In the genomic region with DNA sequence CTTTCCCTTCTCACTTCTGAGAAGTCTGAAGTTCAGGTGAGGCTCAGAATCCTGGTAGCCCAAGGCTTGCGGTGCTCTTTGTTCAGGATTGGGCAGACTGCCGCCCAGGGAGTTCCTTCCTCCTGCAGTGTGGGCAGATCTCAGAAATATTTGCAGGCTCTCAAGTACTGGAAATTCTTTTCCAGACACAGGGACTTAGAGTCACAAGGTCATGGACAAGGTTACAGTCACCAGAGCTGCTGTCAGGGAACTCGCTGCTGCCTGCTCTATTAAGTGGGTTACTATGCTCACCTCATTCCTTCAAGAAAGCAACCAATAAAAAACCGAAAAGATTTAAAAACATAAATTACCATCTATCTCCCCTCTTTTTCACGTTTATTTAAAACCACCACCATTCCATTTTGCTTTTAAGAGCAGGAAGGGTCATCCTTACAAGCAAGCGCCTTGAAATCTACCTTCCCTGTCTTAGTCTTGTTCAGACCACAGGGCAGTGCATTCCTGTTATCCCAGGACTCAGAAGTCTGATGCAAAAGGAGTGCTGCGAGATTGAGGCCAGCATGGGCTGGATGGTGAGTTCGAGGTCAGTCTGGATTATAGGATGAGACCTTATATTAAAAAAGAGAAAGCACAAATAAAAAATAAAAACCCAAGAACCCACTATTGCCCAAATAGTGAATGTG, we compare ENCODE assay signal across 8 mouse cellular contexts. TPM values are rescaled to one million over a fixed set of nuclear protein-coding genes. Genes with fewer than 3 reads are reported as not detected.
DNase-seq lines count a peak whose midpoint lies in the region; ATAC-seq and TF ChIP-seq lines count a peak whose summit lies in the region.

No protein-coding gene starts in this region.

- WGBS in kidney, adult 2 months = 36% methylated on average over 8 of the region's 8 CpGs
- WGBS in hindbrain, embryonic 12.5 days = 51% methylated on average over 8 of the region's 8 CpGs
- 52% methylated on average over 8 of the region's 8 CpGs for WGBS in midbrain, embryonic 14.5 days

- H3K9ac ChIP-seq in hindbrain, embryonic 12.5 days = no peak overlapping the region
- peak overlapping the region; percentile 91 for H3K9ac ChIP-seq in midbrain, embryonic 14.5 days (replicated peaks; ENCODE audit: low read length)

- TF ChIP-seq POLR2A in kidney, adult 2 months (IDR thresholded peaks at IDR 0.05; ENCODE audit: low read depth, low read length) = no peak
- TF ChIP-seq POLR2A in bone marrow macrophage, adult 2 months (IDR thresholded peaks at IDR 0.05; ENCODE audit: borderline replicate concordance, low read depth, low read length) = no peak

- H3K4me1 ChIP-seq in kidney, adult 2 months (ENCODE audit: control insufficient read depth, insufficient read depth, low read length) = peaks cover 12% of the 10 kb centered on the region
- peaks cover 44% of the 10 kb centered on the region for H3K4me1 ChIP-seq in bone marrow macrophage, adult 2 months (ENCODE audit: control insufficient read depth, insufficient read depth, low read length)
- peaks cover 31% of the 10 kb centered on the region for H3K4me1 ChIP-seq in hindbrain, embryonic 12.5 days
- H3K4me1 ChIP-seq in midbrain, embryonic 14.5 days (ENCODE audit: control insufficient read depth, insufficient read depth, low read length) = peaks cover 30% of the 10 kb centered on the region

- no peak for TF ChIP-seq CTCF in kidney, adult 2 months (conservative IDR thresholded peaks at IDR 0.05; ENCODE audit: insufficient read depth, insufficient read length, low read depth, low read length)
- no peak for TF ChIP-seq CTCF in bone marrow macrophage, adult 2 months (IDR thresholded peaks at IDR 0.05; ENCODE audit: low read depth, low read length)

- no peaks in the 10 kb centered on the region for H3K9me3 ChIP-seq in hindbrain, embryonic 12.5 days (replicated peaks)
- no peaks in the 10 kb centered on the region for H3K9me3 ChIP-seq in midbrain, embryonic 14.5 days (ENCODE audit: control insufficient read depth, low read length)

- H3K27ac ChIP-seq in kidney, adult 2 months (ENCODE audit: insufficient read depth, low read depth, low read length) = peak overlapping the region; percentile 33; the same call in 1 of the 2 replicates
- H3K27ac ChIP-seq in bone marrow macrophage, adult 2 months (ENCODE audit: insufficient read depth, low read depth, low read length) = peak overlapping the region; percentile 81
- H3K27ac ChIP-seq in hindbrain, embryonic 12.5 days = no peak overlapping the region
- H3K27ac ChIP-seq in midbrain, embryonic 14.5 days (replicated peaks; ENCODE audit: low read depth, low read length) = peak overlapping the region; percentile 74

- H3K36me3 ChIP-seq in kidney, adult 2 months (ENCODE audit: control insufficient read depth, insufficient read depth, low read length) = no peaks in the 10 kb centered on the region
- no peaks in the 10 kb centered on the region for H3K36me3 ChIP-seq in hindbrain, embryonic 12.5 days
- H3K36me3 ChIP-seq in midbrain, embryonic 14.5 days (ENCODE audit: control insufficient read depth, insufficient read depth, low read length) = no peaks in the 10 kb centered on the region

- peak overlapping the region; percentile 24 for H3K4me3 ChIP-seq in kidney, adult 2 months (ENCODE audit: insufficient read depth, low read depth, low read length)
- peak overlapping the region; percentile 81 for H3K4me3 ChIP-seq in bone marrow macrophage, adult 2 months (ENCODE audit: insufficient read depth, low read length)
- peak overlapping the region; percentile 71 for H3K4me3 ChIP-seq in hindbrain, embryonic 12.5 days
- peak overlapping the region; percentile 97 for H3K4me3 ChIP-seq in midbrain, embryonic 14.5 days (replicated peaks; ENCODE audit: low read depth, low read length)

- H3K27me3 ChIP-seq in kidney, adult 2 months (replicated peaks; ENCODE audit: control insufficient read depth, insufficient read depth, low read length) = no peaks in the 10 kb centered on the region
- no peaks in the 10 kb centered on the region for H3K27me3 ChIP-seq in hindbrain, embryonic 12.5 days
- H3K27me3 ChIP-seq in midbrain, embryonic 14.5 days (ENCODE audit: control insufficient read depth, insufficient read depth, low read length) = no peaks in the 10 kb centered on the region

- ATAC-seq in hindbrain, embryonic 12.5 days (ENCODE audit: low FRiP score) = peak; percentile 42; the same call in 1 of the 2 replicates
- no peak for ATAC-seq in midbrain, embryonic 14.5 days (ENCODE audit: low FRiP score, low TSS enrichment)
- no peak for ATAC-seq in inflammation-experienced regulatory T-cells, adult 6 months

- intact Hi-C loops in left cerebral cortex, postnatal 25 days (cut with DNase I) = loop anchor here (5.0 kb wide), 5 partner anchors 47 to 178 kb away; no protein-coding TSS in a partner anchor

- H3K4me2 ChIP-seq in hindbrain, embryonic 12.5 days (replicated peaks) = peak overlapping the region; percentile 96
- peak overlapping the region; percentile 96 for H3K4me2 ChIP-seq in midbrain, embryonic 14.5 days (ENCODE audit: low read length)

- no peak for DNase-seq in kidney, adult 2 months
- DNase-seq in kidney, adult 11 months = no peak
- DNase-seq in midbrain, embryonic 14.5 days = no peak
- DNase-seq in adrenal gland, adult 18-20 months (ENCODE audit: low spot score in 2 of 2) = no peak
- DNase-seq in left cerebral cortex, postnatal 25 days (ENCODE audit: low spot score in 2 of 2) = no peak

RNA-seq across cellular contexts. Expression of a gene that starts 0.6 kb away (rescaled TPM):
- 17.0 and 22.5 TPM in 2 replicates for polyA plus RNA-seq in kidney, adult 2 months (2012; rRNA removed)
- polyA plus RNA-seq in bone marrow macrophage, adult 2 months (2012; ENCODE audit: insufficient read depth, insufficient read length, missing spikeins) = 43.9 and 57.1 TPM in 2 replicates
- polyA plus RNA-seq in hindbrain, embryonic 12.5 days (2016; fragmentation: Nextera tagmentation; extraction: Ambion mirVana) = 84.8 and 86.1 TPM in 2 replicates
- polyA plus RNA-seq in midbrain, embryonic 14.5 days (2014; fragmentation: Nextera tagmentation; extraction: Ambion mirVana) = 65.8 and 70.1 TPM in 2 replicates
- total RNA-seq in adrenal gland, adult 18-20 months (2021) = 10 to 100 TPM; 54.3 to 63.6 TPM
- 10 to 100 TPM; 14.8 to 39.1 (median 20.4) TPM for polyA plus RNA-seq in inflammation-experienced regulatory T-cells, adult 6 months (2017; shearing (Covaris generic))
- 10 to 100 TPM; 41.0 to 59.6 TPM for total RNA-seq in left cerebral cortex, postnatal 25 days (2021)

Comparison
In these comparisons a context has a peak if more than half of its experiments do, and no peak if none do; other contexts are left out.
1. H3K4me3 ChIP-seq: peak in every context shown above with its lines; median percentile 97 in midbrain, embryonic 14.5 days; 81 in bone marrow macrophage, adult 2 months; 71 in hindbrain, embryonic 12.5 days; 24 in kidney, adult 2 months.